Mouse (Mus musculus) cerebellum, postnatal 25 days (tissue): ENCODE results near the gene Odf2.
A peak's percentile ranks its signal among the peaks of the same experiment; 100 is the strongest.

Source experiments
- DNase-seq, 2 experiments: peaks; one replicate each; pipeline ENCODE4 v3.0.0; 2021; ENCODE audit warnings: mixed read lengths in 2 of 2

Odf2 gene

DNA sequence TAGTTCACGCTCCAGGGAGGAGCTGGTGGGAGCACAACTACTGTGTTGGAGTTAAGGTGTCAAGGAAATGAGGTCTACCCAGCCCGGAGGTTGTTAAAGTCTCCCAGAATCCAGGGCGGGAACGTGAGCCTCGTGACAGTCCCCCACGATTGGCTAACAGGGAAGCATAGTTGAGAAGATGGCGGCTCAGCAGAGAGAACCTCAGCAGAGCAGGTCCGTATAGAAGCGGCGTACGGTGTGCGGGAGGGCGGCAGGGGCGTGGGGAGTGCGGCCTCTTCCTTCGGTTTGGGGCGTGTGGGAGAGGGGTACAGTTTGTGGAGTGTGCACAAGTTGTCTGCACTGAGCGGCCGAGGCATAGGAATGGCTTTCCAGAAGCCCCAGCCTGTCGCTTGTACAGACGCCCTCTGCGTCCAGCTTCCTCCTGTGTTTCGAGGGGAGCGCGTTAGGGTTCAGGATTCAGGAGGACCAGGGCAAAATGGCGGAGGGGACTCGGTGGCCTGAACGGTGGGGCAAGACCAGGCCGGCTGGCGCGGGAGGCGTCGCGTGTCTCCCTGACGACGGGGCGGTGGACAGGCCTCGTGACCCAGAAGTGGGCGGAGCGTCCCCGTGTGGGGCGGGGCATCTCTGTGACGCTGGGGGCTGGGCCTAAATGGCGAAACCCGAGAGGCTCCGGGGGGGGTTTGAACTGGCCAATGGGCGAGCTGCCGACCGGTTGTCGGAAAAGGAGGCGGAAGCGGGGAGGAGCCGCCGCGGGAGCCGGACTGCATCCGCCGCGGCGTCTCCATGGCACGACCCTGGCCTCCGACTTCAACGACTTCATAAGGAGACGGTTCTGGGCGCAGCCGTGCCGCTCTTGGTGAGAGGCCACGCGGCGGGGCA is at the start of gene Odf2:
TSS of gene Odf2 (plus strand) at position 156 of the 879 bp plus-strand sequence.
- DNase-seq, result peak; percentile 100

DNA sequence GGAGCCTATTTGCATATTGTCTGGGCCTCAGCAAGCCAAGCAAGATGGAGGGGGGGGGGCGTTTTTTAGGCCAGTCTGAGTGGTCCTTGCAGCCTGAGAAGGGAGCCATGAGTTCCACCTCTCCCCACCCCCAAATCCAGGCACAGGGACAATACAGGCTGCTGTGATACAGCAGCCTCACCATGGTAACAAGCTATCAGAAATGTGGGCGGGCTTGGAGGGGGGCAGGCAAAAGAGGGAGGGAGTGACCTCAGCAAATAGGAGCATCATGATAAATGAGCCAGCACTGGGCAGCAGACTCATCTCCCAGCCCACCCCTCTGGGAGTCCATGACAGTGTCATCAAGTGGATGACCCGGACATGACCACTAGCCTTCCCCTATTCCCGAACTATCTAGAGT is 49.6 kb upstream of the Odf2 start:
- DNase-seq, result no peak

DNA sequence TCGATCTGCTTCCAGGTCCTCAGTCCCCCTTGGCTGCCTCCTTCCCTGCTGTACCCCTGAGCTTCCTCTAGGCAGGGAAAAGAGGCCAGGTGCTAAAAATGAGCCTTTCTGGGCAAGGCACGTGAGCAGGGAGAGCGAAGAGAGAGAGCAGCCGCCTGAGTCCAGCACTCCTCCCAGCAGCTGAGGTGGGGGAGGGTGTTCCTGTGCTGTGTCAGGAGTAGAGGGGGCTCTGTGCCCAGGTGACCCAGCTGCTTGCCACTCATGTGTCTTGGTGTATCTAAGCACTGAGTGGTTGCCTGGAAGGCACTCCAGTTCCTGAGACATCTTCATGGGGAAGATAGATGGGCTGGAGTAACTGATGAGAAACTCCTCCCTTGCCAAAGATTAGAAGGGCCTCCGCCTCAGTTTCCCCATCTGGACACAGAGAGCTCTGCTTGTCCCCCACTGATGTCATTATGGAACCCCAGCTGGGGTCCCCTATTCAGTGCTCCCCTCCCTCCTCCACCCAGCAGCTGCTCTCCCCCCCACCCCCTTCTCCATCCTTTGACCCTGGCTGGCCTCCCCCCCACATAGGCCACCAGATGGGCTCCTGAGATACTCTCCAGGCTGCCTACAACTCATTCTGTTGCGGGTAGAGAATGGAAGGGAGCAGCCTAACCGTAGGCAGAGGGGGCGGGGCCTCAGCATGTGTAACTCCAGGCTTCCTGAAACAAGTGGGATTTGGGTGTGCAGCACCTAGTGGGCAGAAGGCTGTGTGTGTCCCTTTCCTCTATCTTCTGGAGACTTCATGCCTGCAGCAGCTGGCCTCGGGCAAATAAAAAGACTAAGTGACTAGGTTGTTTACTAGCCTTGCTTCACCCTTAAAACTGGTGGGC is 45.6 kb upstream of the Odf2 start:
- DNase-seq, result no peak

DNA sequence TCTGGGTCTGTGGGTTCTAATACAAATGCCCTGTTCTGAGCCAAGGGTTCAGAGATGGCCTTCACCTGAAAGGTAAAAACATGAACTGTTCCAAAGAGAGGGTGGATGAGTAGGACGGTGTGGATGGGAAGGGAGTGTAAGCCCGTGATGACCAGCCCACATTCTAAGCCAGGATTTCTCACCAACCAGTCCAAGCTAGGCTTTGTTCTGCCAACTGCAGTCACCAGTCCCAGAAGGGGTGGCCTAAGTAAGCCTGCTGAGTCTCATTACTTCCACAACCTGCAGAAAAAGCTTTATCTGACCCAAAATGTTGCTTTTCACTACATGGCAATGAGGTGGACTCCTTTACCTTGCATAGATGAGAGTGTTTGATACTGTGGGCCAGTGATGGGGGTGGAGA is 44.9 kb upstream of the Odf2 start:
- no peak for DNase-seq

DNA sequence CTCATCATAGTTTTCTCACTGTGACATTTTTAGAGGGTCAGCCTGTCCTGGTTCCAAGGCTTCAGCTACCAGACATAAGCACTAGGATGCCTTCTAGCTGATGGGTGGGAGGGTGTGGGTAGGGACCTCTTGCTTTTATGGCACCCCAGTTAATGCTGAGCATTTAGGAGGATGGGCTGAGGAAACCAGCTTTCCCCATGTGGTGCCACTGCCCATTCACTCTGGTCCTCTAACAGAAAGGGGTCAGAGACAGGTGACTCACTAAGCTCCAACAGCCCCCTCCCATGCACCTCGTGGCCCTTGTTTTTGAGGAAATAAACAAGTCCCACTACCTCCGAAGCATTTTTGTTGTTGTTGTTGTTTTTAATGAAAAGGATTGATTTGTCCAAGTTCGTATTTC is 44.4 kb upstream of the Odf2 start:
- DNase-seq, result no peak

DNA sequence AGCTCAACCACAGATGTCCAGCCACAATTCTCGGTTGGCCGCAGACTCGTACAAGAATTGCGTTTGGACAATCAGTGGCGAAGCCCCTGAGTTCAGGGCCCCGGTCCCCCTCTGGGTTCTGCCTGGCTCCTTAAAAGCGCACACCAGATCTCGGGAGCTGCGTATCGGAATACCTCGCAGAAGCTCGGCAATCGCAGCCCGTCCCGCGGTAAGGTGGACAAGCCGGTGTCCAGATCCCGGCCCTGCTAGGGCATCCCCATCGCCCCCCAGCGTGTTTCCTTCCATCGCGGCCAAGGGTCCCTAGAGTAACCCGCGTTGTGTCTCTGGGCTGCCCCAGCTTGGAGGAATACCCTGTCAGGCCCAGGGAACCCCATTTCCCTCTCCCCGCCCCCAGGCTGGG is 43.4 kb upstream of the Odf2 start:
- peak; percentile 24 for DNase-seq

DNA sequence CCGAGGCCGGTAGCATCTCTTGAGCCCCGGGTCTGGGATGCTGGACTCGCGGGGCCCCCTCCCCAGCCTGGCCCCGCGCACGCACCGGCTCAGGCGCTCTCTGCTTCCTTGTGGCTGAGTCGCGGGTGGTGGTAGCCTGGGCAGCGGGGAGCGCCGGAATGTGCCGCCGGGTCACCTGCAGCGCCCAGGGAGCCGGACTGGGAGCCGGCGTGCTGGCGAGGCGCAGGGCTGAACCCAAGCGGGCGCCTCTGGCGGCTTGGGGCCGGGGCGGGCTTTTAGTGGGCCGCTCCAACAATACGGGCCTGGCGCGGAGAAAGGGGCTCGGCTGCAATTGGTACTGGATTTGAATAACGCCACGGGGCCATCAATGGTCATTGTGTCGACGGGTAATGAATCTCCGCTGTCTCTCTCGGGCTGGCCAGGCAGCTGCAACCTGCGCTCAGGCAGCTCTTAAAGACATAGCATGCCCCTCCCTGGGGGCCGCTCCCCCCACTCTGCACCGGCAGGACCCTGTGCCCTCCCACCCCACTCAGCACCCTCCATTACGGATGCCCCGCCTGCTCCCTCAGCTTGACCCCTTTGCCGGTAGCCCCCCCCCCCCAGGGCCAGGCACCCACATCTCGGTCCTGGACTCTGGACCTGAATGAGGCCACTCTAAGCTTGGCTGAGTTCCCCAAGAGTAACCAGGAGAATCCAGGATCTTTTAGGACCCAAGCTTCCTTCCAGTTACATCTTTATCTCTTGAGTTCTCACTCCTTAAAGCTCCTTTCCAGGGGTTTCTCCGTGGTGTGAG is 42.8 kb upstream of the Odf2 start:
- peak; percentile 41 to 45 for DNase-seq

DNA sequence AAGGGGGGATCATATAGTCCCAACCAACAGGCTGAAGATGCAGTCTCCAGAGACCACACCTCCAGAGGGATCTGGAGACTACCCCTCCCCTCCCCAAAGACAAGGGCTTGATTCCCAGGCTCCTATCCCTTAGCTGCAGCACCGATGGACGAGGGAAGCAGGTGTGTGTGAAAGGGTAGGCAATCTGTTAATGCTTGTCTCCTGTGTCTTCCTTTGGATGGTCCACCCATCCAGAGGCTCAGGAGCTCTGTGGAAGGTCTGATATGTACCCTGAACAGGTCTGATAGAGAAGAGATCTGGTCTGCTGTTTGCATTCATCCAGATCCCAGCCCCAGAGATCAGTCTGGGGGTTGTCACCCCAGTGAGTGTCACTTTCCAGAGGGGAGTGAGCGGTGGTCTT is 42.1 kb upstream of the Odf2 start:
- no peak for DNase-seq

DNA sequence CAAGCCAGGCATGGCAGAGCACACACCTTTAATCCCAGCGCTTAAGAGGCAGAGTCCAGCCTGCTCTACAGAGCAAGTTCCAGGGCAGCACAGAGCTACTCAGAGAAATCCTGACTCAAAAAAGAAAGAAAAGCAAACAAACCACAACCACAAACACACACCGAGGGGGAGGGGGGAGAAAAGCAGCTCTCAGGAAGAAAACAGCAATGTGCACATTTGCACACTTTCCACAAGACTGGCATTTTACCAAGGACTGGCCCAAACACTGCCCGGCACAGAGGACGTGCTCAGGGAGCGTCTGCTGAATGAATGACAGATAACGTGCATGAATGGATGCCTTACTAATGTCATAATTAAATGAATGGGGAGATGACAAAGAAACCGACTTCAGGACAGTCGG is 40.0 kb upstream of the Odf2 start:
- no peak for DNase-seq

DNA sequence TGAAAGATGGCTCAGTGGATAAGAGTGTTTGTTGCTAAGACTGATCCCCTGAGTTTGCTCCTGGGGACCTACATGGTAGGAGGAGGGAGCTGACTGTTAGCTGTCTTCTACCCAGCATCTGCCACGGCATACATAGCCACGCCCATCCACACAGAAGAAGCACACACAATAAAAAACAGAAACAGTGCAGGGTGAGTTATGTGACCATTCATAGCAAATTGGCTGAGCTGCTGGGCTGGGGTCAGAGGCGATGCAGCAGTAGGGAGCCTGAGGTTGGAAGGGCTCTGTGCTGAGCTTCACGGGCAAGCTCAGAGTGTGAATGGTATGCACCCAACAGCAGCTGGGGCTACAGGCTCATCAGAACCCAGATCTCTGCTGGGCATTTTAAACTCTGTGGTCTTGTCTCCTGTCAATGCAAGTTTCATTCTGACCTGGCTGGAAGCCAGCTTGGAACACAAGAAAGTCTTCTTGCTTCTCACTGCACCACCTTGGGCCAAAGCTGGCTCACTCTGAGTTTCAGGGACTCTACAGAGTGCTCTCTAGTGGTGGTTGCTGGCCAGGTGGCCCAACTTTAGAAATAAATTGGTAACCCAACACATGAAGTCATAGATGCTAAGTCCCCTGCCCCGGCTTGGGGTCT is 39.1 kb upstream of the Odf2 start:
- DNase-seq, result no peak

DNA sequence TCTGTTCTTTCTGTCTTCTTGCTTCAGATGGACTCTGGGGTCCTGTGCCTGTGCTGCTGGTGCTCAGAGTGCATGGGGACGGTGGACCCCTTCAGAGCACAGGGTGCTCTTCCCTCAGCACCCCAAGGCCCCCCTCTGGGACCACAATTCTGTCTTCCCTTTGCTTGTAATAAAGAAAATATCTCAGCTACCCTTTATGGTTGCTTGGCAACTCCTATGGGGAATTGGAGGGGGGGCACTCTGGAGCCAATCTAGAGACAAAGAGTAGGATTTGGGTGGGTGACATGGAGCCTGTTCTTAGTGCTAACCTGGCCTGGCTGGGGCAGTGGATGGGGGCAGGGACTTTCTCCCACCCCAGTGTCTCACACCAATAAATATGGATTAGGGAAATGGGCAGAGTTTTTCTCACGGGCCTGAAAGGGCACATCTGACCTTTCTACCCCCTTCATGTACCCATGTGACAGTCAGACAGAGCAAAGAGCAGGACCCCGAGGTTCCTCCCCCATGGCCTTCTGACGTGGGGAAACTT is 36.0 kb upstream of the Odf2 start:
- DNase-seq, result no peak

DNA sequence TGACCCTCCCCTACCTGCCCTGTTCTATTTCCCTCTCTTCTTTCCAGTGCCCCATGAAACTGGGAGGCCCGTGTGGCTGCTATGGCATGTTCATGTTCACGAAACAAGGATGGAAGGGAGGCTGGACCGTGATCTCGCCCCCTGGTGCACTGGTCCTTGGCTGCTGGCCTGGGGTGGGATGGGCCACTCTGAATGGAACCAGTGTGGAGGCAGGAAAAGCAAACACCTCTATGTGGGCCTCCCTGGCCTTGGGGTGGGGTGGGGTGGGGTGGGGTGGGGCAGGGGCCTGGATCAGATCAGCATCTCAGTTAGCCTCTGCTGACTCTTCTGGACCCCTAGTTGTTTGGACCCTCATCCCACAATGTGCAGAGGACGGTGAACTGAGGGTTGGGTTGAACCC is 35.3 kb upstream of the Odf2 start:
- DNase-seq, result no peak

DNA sequence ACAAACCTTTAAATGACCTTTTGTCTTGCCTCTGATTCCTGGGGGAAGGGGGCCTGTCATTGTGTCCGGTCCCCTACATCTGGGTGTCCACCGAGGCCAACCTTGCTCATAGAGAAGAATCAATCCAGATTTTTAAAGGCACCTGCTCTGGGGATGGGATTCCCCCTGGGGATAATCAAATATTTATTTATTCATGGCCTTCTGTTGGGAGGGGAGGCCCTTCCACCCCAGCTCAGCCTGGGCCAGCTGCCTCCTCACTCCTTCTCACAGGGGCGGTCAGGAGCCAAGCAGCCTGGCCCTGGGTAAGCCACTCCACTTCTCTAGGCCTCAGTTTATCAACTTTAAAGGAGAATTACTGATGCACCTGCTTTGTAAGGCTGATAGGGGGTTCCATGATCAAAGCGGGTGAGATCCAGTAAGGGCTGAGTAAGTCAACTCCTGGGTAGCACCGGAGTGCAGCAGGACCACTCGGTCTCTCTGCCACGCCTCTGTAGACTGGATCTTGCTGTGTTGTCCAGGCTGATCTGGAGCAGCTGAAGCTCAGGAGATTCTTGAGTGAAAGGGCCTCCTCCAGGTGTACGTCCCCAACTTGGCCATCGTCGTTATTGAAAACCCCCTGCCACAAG is 33.3 kb upstream of the Odf2 start:
- no peak for DNase-seq

DNA sequence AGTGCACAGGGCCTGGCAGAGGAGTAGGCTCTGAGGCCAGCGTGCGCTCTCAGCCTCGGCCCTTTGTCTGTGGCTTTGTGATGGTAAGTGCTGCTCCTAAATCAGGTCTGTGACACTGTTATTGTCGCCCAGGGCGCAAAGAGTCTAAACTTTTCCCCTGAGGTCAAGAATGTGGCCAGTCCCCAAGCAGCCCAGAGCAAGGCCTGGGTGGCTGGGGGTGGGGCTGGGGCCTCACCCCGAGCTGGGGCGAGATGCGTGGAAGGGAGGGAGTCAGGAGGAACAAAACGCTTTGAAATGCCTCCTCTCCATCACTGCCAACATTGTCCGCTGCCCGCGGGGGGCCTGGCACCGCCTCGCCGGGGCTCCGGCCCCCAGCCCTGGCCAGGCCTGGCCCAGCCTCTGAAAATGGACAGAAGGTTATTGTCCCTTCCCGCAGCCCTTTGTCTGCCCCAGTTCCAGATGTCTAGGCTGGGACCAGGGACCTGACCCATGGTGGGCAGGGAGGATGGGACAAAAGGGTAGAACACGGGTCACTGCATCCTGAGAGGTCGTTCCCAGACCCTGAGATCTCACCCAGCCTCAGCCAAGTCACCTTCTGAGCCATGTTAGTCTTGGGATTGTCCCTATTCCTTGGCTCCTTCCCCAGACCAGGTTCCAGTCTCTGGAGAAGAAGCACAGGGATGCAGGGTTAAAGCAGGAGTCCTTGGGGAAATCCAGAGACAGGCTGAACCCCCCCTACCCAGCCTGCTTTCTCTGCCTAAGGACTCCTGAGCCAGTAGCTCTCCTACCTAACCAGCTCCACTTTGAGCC is 32.4 kb upstream of the Odf2 start:
- DNase-seq, result peak in 1 of 2 experiments; percentile 36

DNA sequence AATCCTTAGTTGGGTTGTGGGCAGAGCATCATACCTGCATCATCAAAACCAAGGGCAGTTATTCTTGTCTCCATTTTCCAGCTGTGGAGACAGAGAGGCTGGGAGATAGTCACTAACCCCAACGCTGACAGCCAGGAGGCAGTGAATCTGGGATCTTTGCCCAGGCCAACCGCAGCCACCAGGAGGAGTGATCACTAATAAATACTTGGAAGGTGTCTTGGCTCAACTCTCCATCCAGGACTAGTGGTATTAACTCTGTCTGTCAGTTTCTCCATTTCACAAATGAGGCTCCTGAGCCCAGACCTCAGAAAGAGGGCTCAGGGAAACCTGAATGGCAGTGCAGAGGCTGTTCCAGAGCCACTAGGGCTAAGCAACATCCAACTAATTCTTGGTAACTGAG is 31.7 kb upstream of the Odf2 start:
- DNase-seq, result no peak

DNA sequence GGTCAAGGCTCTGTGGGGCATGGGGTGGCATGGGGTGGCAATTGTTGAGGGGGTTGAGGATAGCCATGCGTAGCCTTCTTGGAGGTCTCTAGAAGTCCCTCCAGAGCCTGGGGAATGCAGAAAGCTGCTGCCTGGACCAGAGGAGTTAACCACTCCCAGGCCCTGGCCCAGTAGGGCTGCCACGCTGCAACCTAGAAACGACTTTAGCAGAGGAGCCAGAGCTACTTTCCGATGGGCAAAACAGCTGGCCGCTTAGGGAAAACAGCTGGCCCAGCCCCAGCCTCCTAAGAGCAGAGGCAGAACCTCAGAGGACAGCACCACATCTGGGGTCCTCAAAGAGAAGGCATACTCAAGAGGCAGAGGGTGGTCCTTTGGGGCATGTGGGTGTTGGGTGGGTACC is 31.1 kb upstream of the Odf2 start:
- no peak for DNase-seq

DNA sequence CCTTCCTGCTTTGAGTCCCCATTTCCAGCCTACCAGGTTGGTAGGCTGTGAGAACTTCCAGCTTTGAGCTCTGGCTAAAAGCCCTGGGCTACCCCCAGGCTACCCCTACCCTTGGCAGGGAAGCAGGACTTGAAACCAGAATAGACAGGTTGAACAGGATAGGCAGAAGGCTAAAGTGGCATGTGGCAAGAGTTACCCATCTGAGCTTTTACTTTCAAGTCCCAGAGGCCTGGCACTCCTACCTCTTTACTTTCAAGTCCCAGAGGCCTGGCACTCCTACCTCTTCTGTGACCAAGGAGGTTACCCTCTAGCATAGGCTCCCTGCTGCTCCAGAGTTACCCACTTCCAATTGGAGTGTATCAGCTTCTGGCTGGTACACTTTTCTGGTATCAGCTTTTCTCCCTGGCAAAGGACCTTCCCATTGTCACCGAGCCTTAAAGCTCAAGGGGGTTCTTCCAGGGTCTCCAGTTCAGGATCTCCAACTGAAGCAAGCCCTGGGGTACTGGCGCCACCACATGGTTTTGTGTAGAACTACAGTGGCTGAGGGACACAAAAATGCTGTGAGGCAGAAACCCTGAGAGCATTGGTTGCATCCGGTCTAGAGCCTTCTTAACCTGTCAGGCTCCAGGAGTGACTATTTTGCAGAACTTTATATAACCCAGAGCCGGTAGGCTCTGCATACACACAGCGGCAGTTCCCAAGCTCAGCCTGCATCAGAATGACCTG is 30.1 kb upstream of the Odf2 start:
- peak in 1 of 2 experiments; percentile 35 for DNase-seq

DNA sequence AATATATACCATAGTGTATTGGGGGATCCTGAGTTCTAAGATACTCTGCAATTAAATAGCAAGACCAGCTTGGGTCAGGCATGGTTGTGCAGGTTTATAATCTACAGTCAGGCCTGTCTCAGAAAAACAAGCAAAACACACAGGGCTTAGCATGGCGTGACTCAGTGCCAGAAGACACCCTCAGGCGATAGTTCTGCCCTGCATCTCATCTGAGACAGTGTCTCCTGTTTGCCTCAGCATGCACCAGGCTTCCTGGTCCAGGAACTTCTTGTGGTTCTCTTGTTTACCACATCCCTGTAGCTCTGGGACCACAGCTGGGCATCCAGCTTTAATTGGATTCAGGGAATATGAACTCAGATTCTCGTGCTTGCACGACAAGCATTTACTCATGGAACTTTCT is 23.9 kb upstream of the Odf2 start:
- no peak for DNase-seq

DNA sequence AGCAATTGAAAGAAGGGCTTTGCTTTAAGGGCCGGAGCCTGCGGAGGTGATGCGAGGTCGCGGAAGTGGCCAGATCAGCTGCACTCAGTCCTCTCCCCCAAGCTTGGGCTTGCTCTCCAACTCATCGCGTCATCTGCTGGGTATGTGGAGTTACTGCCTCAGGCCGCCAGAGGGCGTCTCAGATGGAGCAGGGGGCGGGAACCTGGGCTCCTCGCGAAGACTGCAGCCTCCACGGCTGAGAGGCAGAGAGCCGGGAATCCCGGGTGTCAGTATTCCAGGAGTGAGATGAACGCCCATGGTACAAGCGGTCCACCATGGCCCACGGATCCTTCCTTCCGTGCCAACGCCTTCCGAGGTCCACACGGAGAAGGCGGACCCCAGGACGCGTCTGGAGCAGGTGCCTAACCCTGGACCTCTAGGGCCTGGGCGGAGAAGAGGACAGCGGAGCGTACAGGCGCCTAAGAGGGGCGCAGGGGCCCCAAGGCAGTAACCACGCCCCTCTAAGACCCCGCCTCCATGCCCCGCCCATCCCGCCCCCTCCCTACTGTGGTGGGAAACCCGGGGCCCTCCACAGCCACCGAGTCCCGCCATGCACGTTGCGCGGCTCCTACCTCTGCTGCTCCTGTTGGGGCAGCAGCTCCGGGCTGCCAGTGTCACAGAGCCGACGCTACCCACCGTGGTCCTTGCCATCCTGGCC is 19.9 kb upstream of the Odf2 start, which contains the start of gene Cercam:
TSS of gene Cercam (plus strand) at position 216 of the 697 bp plus-strand sequence.
- DNase-seq, result peak; percentile 92 to 93
